ENCODE assay signal across 12 mouse cellular contexts in genomic region chr14:105630867-105631680, GRCm38 (mm10).
A peak's percentile ranks its signal among the peaks of the same experiment; 100 is the strongest.
DNase-seq lines count a peak whose midpoint lies in the region; ATAC-seq lines count a peak whose summit lies in the region.
"Had no signal": no experiment of that assay in that cellular context is flagged by ENCODE, and none has a peak within 500 bp of the region (broad histone marks: within the 10 kb centered on the region; RNA-seq: fewer than 3 reads in every experiment).

No protein-coding gene starts in this region.

- WGBS in neural tube, embryonic 12.5 days: 42% methylated on average over 9 of the region's 9 CpGs

- H3K4me1 ChIP-seq in neural tube, embryonic 12.5 days: peaks cover 7% of the 10 kb centered on the region; the same call in 1 of the 2 replicates
- H3K4me1 ChIP-seq: heart, embryonic 15.5 days; megakaryocyte, embryonic 14.5 days had no signal

- H3K27ac ChIP-seq in neural tube, embryonic 12.5 days: no peak overlapping the region
- H3K27ac ChIP-seq: embryonic facial prominence, embryonic 13.5 days; heart, embryonic 15.5 days had no signal

- no peaks in the 10 kb centered on the region for H3K27me3 ChIP-seq in neural tube, embryonic 12.5 days (replicated peaks)
- H3K27me3 ChIP-seq: CH12.LX; embryonic facial prominence, embryonic 13.5 days; heart, embryonic 15.5 days; megakaryocyte, embryonic 14.5 days had no signal

- no peak overlapping the region for H3K9ac ChIP-seq in neural tube, embryonic 12.5 days
- H3K9ac ChIP-seq: embryonic facial prominence, embryonic 13.5 days; heart, embryonic 15.5 days had no signal

- H3K36me3 ChIP-seq in neural tube, embryonic 12.5 days: no peaks in the 10 kb centered on the region
- H3K36me3 ChIP-seq: embryonic facial prominence, embryonic 13.5 days; heart, embryonic 15.5 days had no signal

- peak; percentile 81 for ATAC-seq in neural tube, embryonic 12.5 days (ENCODE audit: low FRiP score, low read depth)

- peak; percentile 12 to 24 for DNase-seq in cerebellum, adult 18-20 months
- peak; percentile 89 to 91 for DNase-seq in frontal cortex, adult 2 months (ENCODE audit: extremely low spot score in 1 of 2, low spot score in 1 of 2)
- DNase-seq in layer of hippocampus, postnatal 14 days (ENCODE audit: low spot score in 2 of 2): peak; percentile 75 to 94
- no peak for DNase-seq in heart, postnatal 25 days (ENCODE audit: low spot score)
- DNase-seq in adrenal gland, adult 2 months: no peak
- no peak for DNase-seq in urinary bladder, postnatal 25 days (ENCODE audit: low spot score)
- DNase-seq in kidney, postnatal 36 days: no peak

- H3K4me3 ChIP-seq in neural tube, embryonic 12.5 days: no peak overlapping the region
- H3K4me3 ChIP-seq: embryonic facial prominence, embryonic 13.5 days; heart, embryonic 15.5 days; megakaryocyte, embryonic 14.5 days had no signal

- H3K4me2 ChIP-seq in neural tube, embryonic 12.5 days (replicated peaks): peak overlapping the region; percentile 2; the same call in 1 of the 2 replicates
- H3K4me2 ChIP-seq: embryonic facial prominence, embryonic 13.5 days; heart, embryonic 15.5 days had no signal

- H3K9me3 ChIP-seq in neural tube, embryonic 12.5 days: no peaks in the 10 kb centered on the region
- H3K9me3 ChIP-seq: embryonic facial prominence, embryonic 13.5 days; heart, embryonic 15.5 days; megakaryocyte, embryonic 14.5 days had no signal

- intact Hi-C loops in heart, postnatal 25 days (cut with DNase I): no loop called here

Comparison
In these comparisons a context has a peak if more than half of its experiments do, and no peak if none do; other contexts are left out.
1. DNase-seq: peak in cerebellum, adult 18-20 months (2 of 2), frontal cortex, adult 2 months (2 of 2) and layer of hippocampus, postnatal 14 days (2 of 2); none in heart, postnatal 25 days (single experiment), adrenal gland, adult 2 months (single experiment), urinary bladder, postnatal 25 days (single experiment) and kidney, postnatal 36 days (0 of 2).